Mouse (Mus musculus) hindbrain, postnatal 0 days (tissue): ENCODE results near the gene Tmem115. TPM values are rescaled to one million over a fixed set of nuclear protein-coding genes. Genes with fewer than 3 reads are reported as not detected.

Source experiments
- ATAC-seq: fragments of 200-750 bp; cut with Nextera tagmentation; 2 replicates; pipeline ENCODE4 v1.8.0; 2017; ENCODE audit warnings: mild to moderate bottlenecking, moderate TSS enrichment, moderate library complexity
- DNase-seq: peaks from one replicate; pipeline ENCODE4 v3.0.0-alpha.2; 2015; ENCODE audit warnings: low spot score
- H3K27ac ChIP-seq: fragments of 300-500 bp; sonication (generic); 2 replicates; pipeline ENCODE4 v1.5.1; 2014; ENCODE audit warnings: mild to moderate bottlenecking
- H3K27me3 ChIP-seq: fragments of 300-500 bp; sonication (generic); 2 replicates; pipeline ENCODE4 v1.6.1; 2014; ENCODE audit warnings: low read length, mixed read lengths; ENCODE audit not compliant: insufficient read depth
- H3K36me3 ChIP-seq: fragments of 300-500 bp; sonication (generic); 2 replicates; pipeline ENCODE4 v1.6.1; 2014; ENCODE audit warnings: low read length, mixed read lengths; ENCODE audit not compliant: insufficient read depth
- H3K4me1 ChIP-seq: fragments of 300-500 bp; sonication (generic); 2 replicates; pipeline ENCODE4 v1.6.1; 2014; ENCODE audit warnings: antibody characterized with exemption, low read length, mixed read lengths; ENCODE audit not compliant: insufficient read depth
- H3K4me2 ChIP-seq: fragments of 300-500 bp; sonication (generic); 2 replicates; pipeline ENCODE4 v1.6.1; 2014; ENCODE audit warnings: low read depth, mild to moderate bottlenecking, low read length, moderate library complexity, mixed read lengths
- H3K4me3 ChIP-seq: fragments of 300-500 bp; sonication (generic); 2 replicates; pipeline ENCODE4 v1.5.1; 2014; ENCODE audit warnings: low read length
- H3K9ac ChIP-seq: fragments of 300-500 bp; sonication (generic); replicated peaks from 2 replicates; pipeline ENCODE4 v1.6.1; 2014; ENCODE audit warnings: mild to moderate bottlenecking, low read length, moderate library complexity, mixed read lengths
- H3K9me3 ChIP-seq: fragments of 300-500 bp; sonication (generic); 2 replicates; pipeline ENCODE4 v1.6.1; 2016; ENCODE audit warnings: low read length, mixed read lengths
- CTCF ChIP-seq: IDR thresholded peaks from 2 replicates; pipeline ENCODE4 v1.5.1; 2016; ENCODE audit warnings: antibody characterized with exemption, control low read depth, low read depth
- WGBS: fragments of 180-500 bp; shearing (Covaris S2); extraction: QIAGEN DNeasy Blood & Tissue Kit; methylation state at CpG from one replicate; pipeline ENCODE4 v1.1.7; 2014; 5-methylcytosine and 5-hydroxymethylcytosine counted together
- polyA plus RNA-seq: library from polyadenylated mRNA; unstranded; fragments of >200 nt; fragmentation: Nextera tagmentation; extraction: Ambion mirVana; gene quantifications from 2 replicates; pipeline ENCODE4 v1.2.1, GENCODE M21; 2015
- total RNA-seq: library from RNA; depleted of rRNA; stranded (reverse); fragments of >200 nt; gene quantifications from 2 replicates; pipeline ENCODE4 v1.2.3, GENCODE M21; 2014

Gene Tmem115
- total and polyA plus RNA-seq, 2 experiments from 2014 or later: 52.3 to 72.6 TPM

GRCm38 (mm10) chr9:107508266-107508665, 25.5 kb upstream of the Tmem115 start:
- peaks cover 19% of the 10 kb centered on the region for H3K4me1 ChIP-seq
- peak; percentile 51 for TF ChIP-seq CTCF
- no peaks in the 10 kb centered on the region for H3K9me3 ChIP-seq
- no peak overlapping the region for H3K4me3 ChIP-seq
- DNase-seq (peak; percentile 76), ATAC-seq (peak; percentile 52)
- 41% methylated on average over 10 of the region's 10 CpGs for WGBS
- no peaks in the 10 kb centered on the region for H3K36me3 ChIP-seq
- H3K27me3 ChIP-seq: no peaks in the 10 kb centered on the region
- no peak overlapping the region for H3K4me2 ChIP-seq
- H3K9ac ChIP-seq: no peak overlapping the region
- no peak overlapping the region for H3K27ac ChIP-seq

GRCm38 (mm10) chr9:107510384-107511100, 23.2 kb upstream of the Tmem115 start:
- H3K4me2 ChIP-seq: no peak overlapping the region
- H3K27me3 ChIP-seq: no peaks in the 10 kb centered on the region
- TF ChIP-seq CTCF: peak; percentile 48
- H3K4me1 ChIP-seq: peaks cover 12% of the 10 kb centered on the region
- peak; percentile 43 for DNase-seq
- H3K4me3 ChIP-seq: no peak overlapping the region
- no peak for ATAC-seq
- no peak overlapping the region for H3K9ac ChIP-seq
- no peak overlapping the region; the same call in 1 of the 2 replicates for H3K27ac ChIP-seq
- no peaks in the 10 kb centered on the region for H3K9me3 ChIP-seq
- WGBS: 71% methylated on average over 14 of the region's 14 CpGs
- H3K36me3 ChIP-seq: no peaks in the 10 kb centered on the region

GRCm38 (mm10) chr9:107511436-107511835, 22.3 kb upstream of the Tmem115 start:
- TF ChIP-seq CTCF: no peak
- Histone ChIP-seq H3K9ac (no peak overlapping the region), H3K4me3 (no peak overlapping the region), H3K27me3 (no peaks in the 10 kb centered on the region), H3K9me3 (no peaks in the 10 kb centered on the region), H3K27ac (no peak overlapping the region), H3K4me2 (no peak overlapping the region), H3K36me3 (no peaks in the 10 kb centered on the region), H3K4me1 (peaks cover 12% of the 10 kb centered on the region)
- WGBS: 63% methylated on average over 8 of the region's 8 CpGs
- DNase-seq (no peak), ATAC-seq (no peak)

- Histone ChIP-seq H3K36me3 (no peaks in the 10 kb centered on the region), H3K4me1 (peaks cover 10% of the 10 kb centered on the region), H3K4me3 (no peak overlapping the region), H3K4me2 (no peak overlapping the region), H3K9ac (no peak overlapping the region), H3K27me3 (no peaks in the 10 kb centered on the region), H3K27ac (no peak overlapping the region), H3K9me3 (no peaks in the 10 kb centered on the region)
- DNase-seq (peak; percentile 12), ATAC-seq (no peak)
- WGBS: 46% methylated on average over 16 of the region's 16 CpGs
- no peak for TF ChIP-seq CTCF
Measured at GRCm38 (mm10) chr9:107512326-107512725, 21.4 kb upstream of the Tmem115 start.

- no peak overlapping the region for H3K9ac ChIP-seq
- H3K4me2 ChIP-seq: no peak overlapping the region
- DNase-seq (peak; percentile 93), ATAC-seq (peak; percentile 67)
- H3K27me3 ChIP-seq: no peaks in the 10 kb centered on the region
- WGBS: 21% methylated on average over 14 of the region's 14 CpGs
- H3K4me3 ChIP-seq: no peak overlapping the region
- no peaks in the 10 kb centered on the region for H3K9me3 ChIP-seq
- H3K4me1 ChIP-seq: no peaks in the 10 kb centered on the region
- H3K27ac ChIP-seq: no peak overlapping the region
- 0 out of 2 replicates have a peak, but pooled peaks cover 5% of the 10 kb centered on the region for H3K36me3 ChIP-seq
- peak; percentile 100 for TF ChIP-seq CTCF
Measured at GRCm38 (mm10) chr9:107514303-107514955, 19.3 kb upstream of the Tmem115 start.

GRCm38 (mm10) chr9:107520331-107520730, 13.4 kb upstream of the Tmem115 start:
- Histone ChIP-seq H3K4me3 (no peak overlapping the region), H3K36me3 (0 out of 2 replicates have a peak, but pooled peaks cover 9% of the 10 kb centered on the region), H3K4me1 (peaks cover 3% of the 10 kb centered on the region; the same call in 1 of the 2 replicates), H3K9ac (no peak overlapping the region), H3K4me2 (no peak overlapping the region), H3K9me3 (no peaks in the 10 kb centered on the region), H3K27ac (no peak overlapping the region), H3K27me3 (no peaks in the 10 kb centered on the region)
- DNase-seq: no peak
- TF ChIP-seq CTCF: no peak
- 26% methylated on average over 6 of the region's 6 CpGs for WGBS
- ATAC-seq: no peak
